Mouse (Mus musculus): ENCODE results near the gene Pamr1. TPM values are rescaled to one million over a fixed set of nuclear protein-coding genes. Genes with fewer than 3 reads are reported as not detected.

Pamr1 gene
- polyA plus RNA-seq, 1 experiment from 2014 or later: 8.4 TPM

DNA sequence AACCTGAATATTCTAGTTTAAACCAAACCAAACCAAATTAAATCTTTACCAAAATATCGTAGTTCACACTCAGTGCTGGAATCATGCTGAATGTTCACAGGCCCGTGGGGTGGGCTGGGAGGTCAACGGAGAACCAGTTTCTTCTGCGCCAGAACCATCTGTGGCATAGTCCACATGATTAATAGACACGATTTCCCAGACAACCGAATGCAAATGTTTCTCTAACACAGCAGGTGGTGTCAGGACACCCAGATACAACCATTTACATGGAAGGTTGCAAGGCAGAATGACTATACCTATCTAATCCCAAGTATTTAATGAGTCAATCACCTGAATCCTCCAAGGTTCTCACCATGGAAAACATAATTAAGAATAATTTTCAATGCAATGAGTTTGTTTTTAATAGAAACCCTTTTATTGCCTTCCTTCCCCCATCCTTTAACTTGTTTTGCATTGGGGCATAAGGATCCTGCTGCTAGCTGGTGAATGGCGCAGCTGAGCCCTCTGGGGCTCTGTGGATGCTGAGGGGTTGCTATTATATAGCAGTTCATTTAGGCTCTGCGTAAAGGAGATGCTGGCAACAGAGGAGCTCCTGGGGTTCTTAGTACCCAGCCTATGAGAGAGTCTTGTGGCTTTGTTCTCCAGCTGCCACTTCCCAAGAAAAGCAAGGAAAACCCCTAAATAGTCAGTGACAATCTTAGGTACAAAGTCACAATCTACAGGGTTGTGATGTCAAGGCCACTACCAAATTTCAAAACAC lies 106.3 kb downstream of the Pamr1 start:
- H3K27me3 ChIP-seq (ENCODE audit: control insufficient read depth, insufficient read depth, low read length): no peaks in the 10 kb centered on the region
- H3K36me3 ChIP-seq (replicated peaks; ENCODE audit: control insufficient read depth, insufficient read depth): no peaks in the 10 kb centered on the region
- ATAC-seq (ENCODE audit: low FRiP score) (no peak), DNase-seq (ENCODE audit: low spot score) (no peak)
- H3K9ac ChIP-seq: no peak overlapping the region
- no peak overlapping the region for H3K4me2 ChIP-seq (replicated peaks)
- H3K27ac ChIP-seq: peak overlapping the region; percentile 51
- H3K4me3 ChIP-seq (replicated peaks; ENCODE audit: low read length): no peak overlapping the region
- H3K4me1 ChIP-seq (replicated peaks; ENCODE audit: control insufficient read depth, insufficient read depth, low read length): peaks cover 23% of the 10 kb centered on the region
- H3K9me3 ChIP-seq (ENCODE audit: control insufficient read depth, low read length): no peaks in the 10 kb centered on the region
- WGBS: 13% methylated on average over 8 of the region's 8 CpGs

DNA sequence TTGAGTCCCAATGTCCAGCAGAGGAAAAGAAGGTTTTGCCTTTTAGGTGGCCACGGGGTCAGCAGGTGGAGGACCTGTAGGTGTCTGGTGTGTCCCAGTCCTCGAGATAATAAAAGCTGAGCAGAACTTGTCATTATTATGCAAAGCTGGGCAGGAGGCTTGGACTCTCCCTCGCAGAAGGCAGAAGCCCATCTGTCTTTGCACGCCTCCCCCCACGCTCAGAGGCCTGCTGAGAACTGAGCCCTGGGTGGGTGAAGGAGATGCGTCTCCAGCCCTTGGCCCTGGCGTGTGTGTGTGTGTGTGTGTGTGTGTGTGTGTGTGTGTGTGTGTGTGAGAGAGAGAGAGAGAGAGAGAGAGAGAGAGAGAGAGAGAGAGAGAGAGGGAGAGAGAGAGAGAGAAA lies 107.9 kb downstream of the Pamr1 start:
- Histone ChIP-seq H3K4me3 (replicated peaks; ENCODE audit: low read length) (peak overlapping the region; percentile 74), H3K4me1 (replicated peaks; ENCODE audit: control insufficient read depth, insufficient read depth, low read length) (peaks cover 38% of the 10 kb centered on the region), H3K4me2 (replicated peaks) (peak overlapping the region; percentile 73), H3K9me3 (ENCODE audit: control insufficient read depth, low read length) (no peaks in the 10 kb centered on the region), H3K9ac (peak overlapping the region; percentile 82), H3K27me3 (ENCODE audit: control insufficient read depth, insufficient read depth, low read length) (no peaks in the 10 kb centered on the region), H3K36me3 (replicated peaks; ENCODE audit: control insufficient read depth, insufficient read depth) (no peaks in the 10 kb centered on the region), H3K27ac (peak overlapping the region; percentile 95)
- WGBS: 1% methylated on average over 7 of the region's 7 CpGs
- peak; percentile 9; the same call in 1 of the 2 replicates for ATAC-seq (ENCODE audit: low FRiP score)
- no peak for DNase-seq (ENCODE audit: low spot score)

DNA sequence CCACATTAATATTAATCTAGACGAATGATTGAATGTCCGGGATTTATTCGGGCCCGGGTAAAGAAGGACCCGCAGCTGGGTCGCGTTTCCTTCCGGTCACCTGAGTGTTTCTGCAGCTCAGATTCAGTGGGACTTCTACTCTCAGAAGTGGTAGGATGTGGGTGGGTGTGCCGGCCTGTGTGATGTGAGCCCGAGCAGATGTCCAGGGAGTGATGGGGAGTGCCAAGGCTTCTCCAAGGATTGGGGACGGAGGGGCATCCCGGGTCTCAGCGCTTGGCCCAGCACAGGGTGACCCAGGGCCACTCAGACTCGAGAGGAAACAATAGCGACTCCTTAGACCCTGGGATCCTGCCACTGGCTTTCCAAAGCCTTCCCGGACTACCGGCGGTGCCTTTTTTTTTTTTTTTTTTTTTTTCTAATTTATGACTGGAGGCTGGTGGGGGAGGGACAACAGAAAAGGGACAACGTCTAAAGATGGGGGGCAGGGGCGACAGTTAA lies 108.4 kb downstream of the Pamr1 start, which contains the start of gene Slc1a2:
Gene Slc1a2 (plus strand): TSS at position 497 of the 498 bp plus-strand sequence.
- H3K9me3 ChIP-seq (ENCODE audit: control insufficient read depth, low read length): no peaks in the 10 kb centered on the region
- H3K4me3 ChIP-seq (replicated peaks; ENCODE audit: low read length): peak within 1 kb of the TSS; percentile 74
- ATAC-seq (ENCODE audit: low FRiP score): peak; percentile 44
- H3K27me3 ChIP-seq (ENCODE audit: control insufficient read depth, insufficient read depth, low read length): no peaks in the 10 kb centered on the region
- peak within 1 kb of the TSS; percentile 95 for H3K27ac ChIP-seq
- peak within 1 kb of the TSS; percentile 82 for H3K9ac ChIP-seq
- H3K36me3 ChIP-seq (replicated peaks; ENCODE audit: control insufficient read depth, insufficient read depth): no peaks in the 10 kb centered on the region
- no peak for DNase-seq (ENCODE audit: low spot score)
- peaks cover 43% of the 10 kb centered on the region for H3K4me1 ChIP-seq (replicated peaks; ENCODE audit: control insufficient read depth, insufficient read depth, low read length)
- H3K4me2 ChIP-seq (replicated peaks): peak within 1 kb of the TSS; percentile 73
- under 1% methylated on average over 20 of the region's 20 CpGs for WGBS

DNA sequence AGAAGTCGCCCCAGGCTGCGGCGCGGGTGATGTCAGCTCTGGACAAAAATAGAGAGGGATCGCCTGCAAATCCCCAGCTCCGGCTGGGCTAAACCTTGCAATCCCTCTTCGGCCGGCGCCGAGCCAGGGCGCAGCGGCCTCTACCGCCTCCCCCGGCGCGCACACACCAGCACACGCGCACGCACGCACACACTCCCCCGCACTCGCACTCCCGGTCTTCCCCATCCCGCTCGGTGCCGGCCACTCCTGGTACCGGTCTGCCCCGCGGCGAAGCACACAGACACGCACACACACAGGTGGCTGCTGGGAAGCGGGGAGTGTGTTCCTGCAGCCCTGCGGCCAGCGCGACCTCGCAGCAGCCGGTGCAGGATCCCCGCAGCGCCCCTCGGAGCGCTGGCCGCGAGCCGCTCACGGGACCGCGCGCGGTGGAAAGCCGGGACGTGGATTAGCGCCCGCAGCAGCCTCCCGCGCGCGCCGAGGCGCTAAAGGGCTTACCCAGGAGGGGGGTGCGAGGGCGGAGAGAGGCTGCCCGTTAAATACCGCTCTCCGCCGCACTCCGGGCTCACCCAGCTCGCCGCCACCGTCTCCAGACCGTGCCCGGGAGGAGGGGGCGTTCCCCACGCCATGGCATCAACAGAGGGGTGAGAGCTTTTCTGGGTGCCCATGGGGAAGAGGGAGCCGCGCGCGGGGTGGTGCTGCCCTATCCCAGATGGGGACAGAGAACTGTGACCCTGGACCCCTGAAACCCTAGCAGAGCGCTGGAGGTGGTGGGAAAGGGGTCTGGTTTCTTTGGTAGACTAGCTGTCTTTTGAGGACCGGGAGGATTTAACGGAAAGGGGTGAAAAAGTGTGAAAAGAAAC lies 109.1 kb downstream of the Pamr1 start:
- Histone ChIP-seq H3K9me3 (ENCODE audit: control insufficient read depth, low read length) (no peaks in the 10 kb centered on the region), H3K36me3 (replicated peaks; ENCODE audit: control insufficient read depth, insufficient read depth) (no peaks in the 10 kb centered on the region), H3K27me3 (ENCODE audit: control insufficient read depth, insufficient read depth, low read length) (no peaks in the 10 kb centered on the region), H3K4me3 (replicated peaks; ENCODE audit: low read length) (peak overlapping the region; percentile 74), H3K27ac (peak overlapping the region; percentile 95), H3K9ac (peak overlapping the region; percentile 82), H3K4me2 (replicated peaks) (peak overlapping the region; percentile 73), H3K4me1 (replicated peaks; ENCODE audit: control insufficient read depth, insufficient read depth, low read length) (peaks cover 50% of the 10 kb centered on the region)
- DNase-seq (ENCODE audit: low spot score) (peak; percentile 74), ATAC-seq (ENCODE audit: low FRiP score) (peak; percentile 86)
- WGBS: under 1% methylated on average over 76 of the region's 80 CpGs

DNA sequence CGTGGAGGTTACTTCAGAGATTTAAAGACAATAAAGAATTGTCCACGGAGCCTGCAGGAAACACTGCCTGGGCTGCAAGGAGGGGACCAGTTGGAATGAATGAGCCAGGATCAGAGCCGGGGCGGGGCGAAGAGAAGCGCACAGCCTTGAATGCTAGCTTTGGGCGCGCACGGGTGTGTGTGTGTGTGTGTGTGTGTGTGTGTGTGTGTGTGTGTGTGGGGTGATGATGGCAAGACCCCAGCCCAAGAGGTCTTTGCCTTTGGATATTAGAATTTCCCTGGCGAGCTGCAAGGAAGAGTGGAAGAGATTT lies 109.7 kb downstream of the Pamr1 start:
- ATAC-seq (ENCODE audit: low FRiP score) (no peak), DNase-seq (ENCODE audit: low spot score) (no peak)
- peak overlapping the region; percentile 95 for H3K27ac ChIP-seq
- H3K4me2 ChIP-seq (replicated peaks): peak overlapping the region; percentile 73
- H3K9ac ChIP-seq: peak overlapping the region; percentile 82
- H3K4me1 ChIP-seq (replicated peaks; ENCODE audit: control insufficient read depth, insufficient read depth, low read length): peaks cover 56% of the 10 kb centered on the region
- H3K4me3 ChIP-seq (replicated peaks; ENCODE audit: low read length): peak overlapping the region; percentile 74
- no peaks in the 10 kb centered on the region for H3K36me3 ChIP-seq (replicated peaks; ENCODE audit: control insufficient read depth, insufficient read depth)
- no peaks in the 10 kb centered on the region for H3K9me3 ChIP-seq (ENCODE audit: control insufficient read depth, low read length)
- no peaks in the 10 kb centered on the region for H3K27me3 ChIP-seq (ENCODE audit: control insufficient read depth, insufficient read depth, low read length)
- under 1% methylated on average over 10 of the region's 10 CpGs for WGBS

DNA sequence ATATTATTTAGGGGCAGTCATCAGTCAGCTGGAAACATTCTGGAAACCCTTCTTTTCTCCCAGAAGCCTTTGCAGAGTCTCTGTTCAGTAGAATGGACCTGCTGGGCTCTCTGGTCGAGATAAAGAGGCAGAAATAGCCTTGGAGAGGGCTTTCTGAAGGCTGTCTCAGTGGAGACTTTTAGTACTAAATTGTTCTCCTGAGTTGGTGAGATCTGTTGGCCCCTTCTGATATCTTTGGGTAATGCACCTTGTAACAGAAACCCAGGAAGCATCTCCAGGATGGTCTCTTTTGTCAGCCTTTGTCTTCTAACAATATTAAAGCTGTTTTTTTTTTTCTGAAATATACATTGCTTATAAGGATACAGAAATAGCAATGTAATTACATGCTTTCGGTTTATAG lies 111.2 kb downstream of the Pamr1 start:
- ATAC-seq (ENCODE audit: low FRiP score) (no peak), DNase-seq (ENCODE audit: low spot score) (no peak)
- peak overlapping the region; percentile 73 for H3K4me2 ChIP-seq (replicated peaks)
- peak overlapping the region; percentile 95 for H3K27ac ChIP-seq
- no peaks in the 10 kb centered on the region for H3K36me3 ChIP-seq (replicated peaks; ENCODE audit: control insufficient read depth, insufficient read depth)
- H3K9me3 ChIP-seq (ENCODE audit: control insufficient read depth, low read length): no peaks in the 10 kb centered on the region
- peaks cover 54% of the 10 kb centered on the region for H3K4me1 ChIP-seq (replicated peaks; ENCODE audit: control insufficient read depth, insufficient read depth, low read length)
- 35% methylated on average over 2 of the region's 2 CpGs for WGBS
- H3K4me3 ChIP-seq (replicated peaks; ENCODE audit: low read length): peak overlapping the region; percentile 74
- peak overlapping the region; percentile 82 for H3K9ac ChIP-seq
- H3K27me3 ChIP-seq (ENCODE audit: control insufficient read depth, insufficient read depth, low read length): no peaks in the 10 kb centered on the region

DNA sequence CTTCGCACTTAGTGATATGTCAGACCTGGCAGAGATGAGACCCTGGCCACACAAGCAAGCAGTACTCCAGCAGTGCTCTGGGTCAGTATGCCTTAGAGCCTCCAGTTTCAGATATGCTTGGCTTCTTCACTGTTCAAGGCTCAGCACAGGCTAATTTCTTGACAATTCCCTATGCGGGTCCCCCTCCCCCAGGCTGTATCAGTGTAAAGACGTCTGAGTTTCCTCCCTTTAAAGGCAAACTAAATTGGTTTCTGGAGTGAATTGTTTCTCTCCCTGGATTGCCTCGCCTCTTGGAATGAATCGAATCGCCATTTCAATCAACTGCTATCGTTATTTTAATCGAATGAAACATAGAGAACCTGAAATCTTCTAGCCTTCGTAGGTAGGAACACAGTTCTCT lies 113.1 kb downstream of the Pamr1 start:
- peak overlapping the region; percentile 73 for H3K4me2 ChIP-seq (replicated peaks)
- H3K27ac ChIP-seq: peak overlapping the region; percentile 95
- H3K9me3 ChIP-seq (ENCODE audit: control insufficient read depth, low read length): no peaks in the 10 kb centered on the region
- H3K27me3 ChIP-seq (ENCODE audit: control insufficient read depth, insufficient read depth, low read length): no peaks in the 10 kb centered on the region
- 29% methylated on average over 9 of the region's 9 CpGs for WGBS
- DNase-seq (ENCODE audit: low spot score) (no peak), ATAC-seq (ENCODE audit: low FRiP score) (peak; percentile 12; the same call in 1 of the 2 replicates)
- no peaks in the 10 kb centered on the region for H3K36me3 ChIP-seq (replicated peaks; ENCODE audit: control insufficient read depth, insufficient read depth)
- H3K9ac ChIP-seq: peak overlapping the region; percentile 82
- H3K4me1 ChIP-seq (replicated peaks; ENCODE audit: control insufficient read depth, insufficient read depth, low read length): peaks cover 43% of the 10 kb centered on the region
- H3K4me3 ChIP-seq (replicated peaks; ENCODE audit: low read length): peak overlapping the region; percentile 74; the same call in 1 of the 2 replicates

DNA sequence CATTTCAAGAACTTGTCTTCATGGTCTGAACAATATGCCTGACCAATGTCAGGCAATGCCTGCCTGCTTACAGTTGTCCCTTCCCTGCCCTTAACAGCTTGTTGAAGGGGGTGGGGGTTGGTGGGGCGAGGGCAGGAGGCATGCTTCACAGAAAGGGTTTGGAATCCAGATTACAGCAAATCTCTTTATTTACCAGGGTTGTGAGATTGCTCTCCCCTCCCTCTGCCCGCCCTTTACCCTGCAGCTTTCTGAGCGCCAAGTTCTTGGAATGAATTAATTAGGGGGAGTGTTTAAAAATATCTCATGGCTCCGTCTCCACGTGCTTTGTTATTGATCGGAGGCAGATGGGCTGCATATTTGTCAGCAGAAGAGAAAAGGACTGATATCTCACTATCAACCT lies 113.5 kb downstream of the Pamr1 start:
- peak overlapping the region; percentile 95 for H3K27ac ChIP-seq
- 5% methylated on average over 6 of the region's 6 CpGs for WGBS
- H3K4me2 ChIP-seq (replicated peaks): peak overlapping the region; percentile 73
- no peaks in the 10 kb centered on the region for H3K36me3 ChIP-seq (replicated peaks; ENCODE audit: control insufficient read depth, insufficient read depth)
- peak overlapping the region; percentile 17; the same call in 1 of the 2 replicates for H3K4me3 ChIP-seq (replicated peaks; ENCODE audit: low read length)
- no peaks in the 10 kb centered on the region for H3K9me3 ChIP-seq (ENCODE audit: control insufficient read depth, low read length)
- DNase-seq (ENCODE audit: low spot score) (no peak), ATAC-seq (ENCODE audit: low FRiP score) (no peak)
- H3K9ac ChIP-seq: peak overlapping the region; percentile 82
- peaks cover 43% of the 10 kb centered on the region for H3K4me1 ChIP-seq (replicated peaks; ENCODE audit: control insufficient read depth, insufficient read depth, low read length)
- no peaks in the 10 kb centered on the region for H3K27me3 ChIP-seq (ENCODE audit: control insufficient read depth, insufficient read depth, low read length)

DNA sequence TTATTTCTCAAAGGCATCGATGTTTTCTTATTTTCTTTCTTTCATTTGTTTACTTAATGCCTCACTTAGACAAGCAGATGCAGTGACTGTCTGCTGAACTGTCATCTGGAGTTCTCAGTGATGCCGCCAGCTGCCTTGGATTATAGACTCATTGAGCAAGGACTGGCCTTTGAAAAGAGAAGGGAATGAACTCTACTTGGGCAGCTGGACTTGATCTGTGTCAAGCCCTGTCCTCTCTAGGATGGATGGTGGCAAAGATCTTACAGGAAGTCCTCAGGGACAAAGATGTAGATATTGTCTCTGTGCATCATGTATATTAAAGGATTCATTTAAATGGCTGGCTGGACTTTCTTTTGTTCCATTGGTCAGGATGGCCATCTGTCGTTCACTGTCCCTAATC lies 114.1 kb downstream of the Pamr1 start:
- WGBS: 25% methylated on average over 3 of the region's 3 CpGs
- DNase-seq (ENCODE audit: low spot score) (no peak), ATAC-seq (ENCODE audit: low FRiP score) (no peak)
- Histone ChIP-seq H3K9me3 (ENCODE audit: control insufficient read depth, low read length) (no peaks in the 10 kb centered on the region), H3K4me1 (replicated peaks; ENCODE audit: control insufficient read depth, insufficient read depth, low read length) (peaks cover 43% of the 10 kb centered on the region), H3K4me2 (replicated peaks) (peak overlapping the region; percentile 73), H3K4me3 (replicated peaks; ENCODE audit: low read length) (peak overlapping the region; percentile 17; the same call in 1 of the 2 replicates), H3K9ac (peak overlapping the region; percentile 82; the same call in 1 of the 2 replicates), H3K27ac (peak overlapping the region; percentile 95), H3K36me3 (replicated peaks; ENCODE audit: control insufficient read depth, insufficient read depth) (no peaks in the 10 kb centered on the region), H3K27me3 (ENCODE audit: control insufficient read depth, insufficient read depth, low read length) (no peaks in the 10 kb centered on the region)

Data from hindbrain, embryonic 14.5 days (tissue).